Mouse (Mus musculus) brown adipose tissue, adult 24 weeks (tissue): Measurements from ENCODE around the gene Gm10192. TPM values are rescaled to one million over a fixed set of nuclear protein-coding genes. Genes with fewer than 3 reads are reported as not detected.
"Not testable (repeated sequence)": the region's sequence is repeated elsewhere in the genome, so short reads cannot be mapped to it uniquely, and the experiment has no call there.

Source experiments
- H3K27ac ChIP-seq: fragments of 200-500 bp; replicated peaks from 2 replicates; pipeline ENCODE4 v1.5.1; 2012; ENCODE audit warnings: low read depth, mild to moderate bottlenecking, low read length
- H3K4me1 ChIP-seq: fragments of 200-500 bp; 2 replicates; pipeline ENCODE4 v1.6.1; 2012; ENCODE audit warnings: low read length, mixed read lengths; ENCODE audit not compliant: control insufficient read depth, insufficient read depth, insufficient read length
- H3K4me3 ChIP-seq: fragments of 200-500 bp; 2 replicates; pipeline ENCODE4 v1.5.1; 2012; ENCODE audit warnings: low read depth, mild to moderate bottlenecking, low read length, moderate library complexity; ENCODE audit not compliant: insufficient read depth
- polyA plus RNA-seq: library from polyadenylated mRNA; stranded (reverse); fragments of >200 nt; gene quantifications from 2 replicates; pipeline ENCODE4 v1.2.4, GENCODE M21; 2012; ENCODE audit not compliant: missing spikeins, insufficient read depth, insufficient read length

Gene Gm10192
- not detected in 2 replicates for polyA plus RNA-seq

DNA sequence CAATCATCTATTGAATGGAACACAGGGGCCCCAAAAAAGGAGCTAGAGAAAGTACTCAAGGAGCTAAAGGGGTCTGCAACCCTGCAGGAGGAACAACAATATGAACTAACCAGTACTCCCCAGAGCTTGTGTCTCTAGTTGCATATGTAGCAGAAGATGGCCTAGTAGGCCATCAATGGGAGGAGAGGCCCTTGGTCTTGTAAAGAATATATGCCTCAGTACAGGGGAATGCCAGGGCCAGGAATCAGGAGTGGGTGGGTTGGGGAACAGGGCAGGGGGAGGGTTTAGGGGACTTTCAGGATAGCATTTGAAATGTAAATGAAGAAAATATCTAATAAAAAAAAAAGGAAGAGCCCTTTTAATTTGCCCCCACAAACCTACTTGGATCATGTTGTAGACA, at the start of gene Gm10192:
TSS of gene Gm10192 (minus strand) at position 101 of the 400 bp plus-strand sequence.
- not testable (repeated sequence) for H3K4me3 ChIP-seq, H3K4me1 ChIP-seq, H3K27ac ChIP-seq

DNA sequence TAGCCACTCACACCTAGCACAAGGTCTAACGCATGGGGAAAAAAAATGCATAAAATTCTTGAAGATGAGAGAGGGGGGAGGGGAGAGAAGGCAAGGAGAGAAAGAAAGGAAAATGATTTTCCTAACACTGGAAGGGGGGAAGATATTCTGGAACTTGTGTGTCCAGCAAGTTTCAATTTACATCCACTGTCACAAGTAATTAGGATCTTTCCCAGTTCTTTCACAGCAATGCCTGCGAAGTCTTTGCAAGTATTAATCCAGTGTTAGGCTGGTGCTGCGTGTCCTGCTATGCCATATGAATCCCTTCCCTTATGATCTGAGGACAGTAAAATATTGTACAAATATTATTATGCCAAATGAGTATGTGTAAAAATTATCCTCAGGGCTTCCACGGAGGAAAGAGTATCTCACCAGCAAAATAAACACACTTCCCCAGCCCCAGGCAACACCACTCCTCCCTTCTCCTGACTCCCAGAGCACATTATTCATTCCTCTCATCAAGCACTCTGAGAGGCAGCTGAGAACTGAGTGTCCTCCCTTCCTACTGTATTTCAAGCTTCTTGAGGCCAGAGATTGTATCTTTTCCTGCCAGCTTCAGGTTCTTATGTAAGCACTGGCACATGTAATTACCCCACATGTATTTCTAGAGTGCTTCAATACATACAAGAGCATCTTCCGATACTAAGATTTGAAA, 47.6 kb upstream of the Gm10192 start:
- Histone ChIP-seq H3K27ac (no peak overlapping the region), H3K4me1 (no peaks in the 10 kb centered on the region)

DNA sequence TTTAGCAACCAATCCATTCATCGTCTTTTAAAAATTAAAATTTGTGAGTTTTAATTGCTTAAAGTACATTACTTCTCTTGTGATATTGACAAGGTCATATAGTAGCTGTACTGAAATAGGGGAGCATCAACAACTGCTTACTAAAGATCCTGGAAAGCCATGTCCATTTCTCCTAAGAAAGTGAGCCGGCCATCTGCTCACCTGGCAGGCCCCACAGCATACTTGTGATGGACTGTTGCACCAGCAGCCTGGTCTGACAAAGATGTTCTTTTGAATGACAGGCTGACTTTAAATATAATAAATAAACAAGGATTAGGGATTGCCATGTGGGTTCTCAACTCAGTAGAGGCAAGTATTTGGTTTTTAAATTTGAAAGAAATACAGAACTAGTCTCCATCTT, 36.7 kb upstream of the Gm10192 start:
- H3K27ac ChIP-seq, result no peak overlapping the region
- H3K4me1 ChIP-seq, result no peaks in the 10 kb centered on the region
- no peak overlapping the region for H3K4me3 ChIP-seq

More for the DNA sequence above, 47.6 kb upstream of the Gm10192 start:
- no peak overlapping the region for H3K4me3 ChIP-seq

DNA sequence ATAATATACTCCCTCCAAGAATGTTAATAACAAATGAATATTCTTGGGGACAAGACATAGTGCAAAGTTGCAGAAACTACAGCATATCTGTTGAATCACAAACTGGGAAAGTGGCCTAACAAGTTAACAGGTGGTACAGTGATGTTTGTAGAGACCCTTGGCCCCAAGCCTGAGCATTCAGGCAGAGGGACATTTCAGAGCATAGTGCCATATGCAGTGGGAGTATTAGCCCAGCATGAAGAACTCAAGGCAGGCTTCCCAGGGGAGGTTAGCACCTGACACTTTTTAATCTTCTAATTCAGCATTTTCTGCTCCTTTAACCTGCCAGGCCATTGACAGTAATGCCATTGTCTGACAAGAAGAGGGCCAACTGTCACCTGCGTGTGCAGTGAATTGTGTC, 34.9 kb upstream of the Gm10192 start:
- H3K4me3 ChIP-seq, result no peak overlapping the region
- H3K27ac ChIP-seq, result no peak overlapping the region

DNA sequence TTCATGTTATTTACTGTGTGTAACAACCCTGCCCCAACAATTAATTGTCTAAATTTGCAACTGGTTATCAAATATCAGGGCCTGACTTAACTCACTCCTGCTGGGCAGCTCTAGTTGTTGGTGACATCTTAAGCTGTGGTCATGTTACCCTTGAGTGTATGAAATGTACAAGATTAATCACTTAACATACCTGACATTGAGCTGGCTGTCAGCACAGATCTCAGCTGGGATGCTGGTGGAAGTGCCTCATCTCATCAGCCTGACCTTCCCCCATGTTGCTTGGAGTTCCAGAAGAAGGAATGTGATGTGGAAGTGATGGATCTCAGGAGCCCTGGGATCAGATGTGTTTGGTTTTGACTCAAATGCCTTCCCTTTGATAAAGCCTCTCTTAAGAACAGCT, 29.5 kb upstream of the Gm10192 start:
- Histone ChIP-seq H3K27ac (no peak overlapping the region), H3K4me3 (no peak overlapping the region), H3K4me1 (no peaks in the 10 kb centered on the region)

More for the DNA sequence above, 34.9 kb upstream of the Gm10192 start:
- no peaks in the 10 kb centered on the region for H3K4me1 ChIP-seq

DNA sequence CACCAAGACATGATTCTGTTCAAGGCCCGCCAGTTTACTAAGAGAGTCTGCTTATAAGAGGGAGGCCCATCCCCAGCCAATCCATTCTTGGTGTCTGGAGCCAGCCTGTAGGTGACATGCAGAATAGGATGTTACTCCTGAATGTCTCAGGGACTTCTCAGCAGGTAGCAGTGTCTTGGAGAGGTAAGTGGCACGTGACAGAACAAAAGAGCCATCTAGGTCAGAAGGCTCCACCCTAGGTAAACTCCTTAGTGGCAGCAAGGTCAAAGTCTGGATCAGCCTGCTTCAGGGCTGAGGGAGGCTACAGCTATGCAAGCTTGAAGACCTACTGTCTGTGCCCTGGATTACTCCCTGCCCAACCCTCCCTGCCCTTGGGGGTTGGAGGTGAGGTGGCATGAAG, 20.0 kb upstream of the Gm10192 start:
- H3K27ac ChIP-seq, H3K4me3 ChIP-seq, H3K4me1 ChIP-seq: not testable (repeated sequence)

DNA sequence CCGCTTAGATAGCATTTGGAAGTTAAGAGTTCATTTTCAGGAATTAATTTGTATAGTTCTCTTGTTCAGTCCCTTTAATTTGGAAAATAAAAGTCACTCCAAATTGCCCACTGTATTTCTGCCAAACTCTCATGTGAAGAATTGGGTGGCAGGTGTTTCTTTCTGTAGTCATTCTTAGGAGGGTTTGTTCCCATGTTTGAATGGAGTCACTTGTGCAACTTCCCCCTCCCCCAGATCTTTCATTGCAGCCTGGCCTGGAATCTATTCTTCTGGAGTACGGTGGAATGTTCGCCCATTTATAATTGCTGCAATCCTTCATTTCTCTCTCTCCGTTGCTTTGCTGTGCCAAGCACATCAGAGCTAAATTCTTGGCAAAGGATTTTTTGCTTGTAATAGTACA, 10.2 kb upstream of the Gm10192 start:
- Histone ChIP-seq H3K4me1 (no peaks in the 10 kb centered on the region), H3K27ac (no peak overlapping the region), H3K4me3 (no peak overlapping the region)

DNA sequence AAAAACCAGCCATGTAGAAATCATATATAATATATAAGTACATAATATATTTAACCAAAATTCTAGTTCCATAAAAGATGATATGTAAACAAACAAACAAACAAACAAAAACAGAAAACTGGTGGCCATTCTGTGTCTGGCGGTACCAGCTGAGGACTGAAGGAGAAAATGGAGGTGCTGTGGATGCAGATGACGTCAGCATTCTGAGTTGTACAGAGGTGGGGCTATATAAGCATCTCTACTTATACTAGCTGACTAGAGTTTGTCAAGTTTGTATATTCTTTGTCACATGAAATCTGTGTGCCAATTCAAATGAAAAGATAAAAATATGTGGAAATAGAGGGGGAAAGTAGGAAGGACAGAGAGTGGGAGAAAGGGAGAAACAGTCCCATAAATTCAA, 9.6 kb upstream of the Gm10192 start:
- Histone ChIP-seq H3K27ac (no peak overlapping the region), H3K4me1 (no peaks in the 10 kb centered on the region), H3K4me3 (no peak overlapping the region)

DNA sequence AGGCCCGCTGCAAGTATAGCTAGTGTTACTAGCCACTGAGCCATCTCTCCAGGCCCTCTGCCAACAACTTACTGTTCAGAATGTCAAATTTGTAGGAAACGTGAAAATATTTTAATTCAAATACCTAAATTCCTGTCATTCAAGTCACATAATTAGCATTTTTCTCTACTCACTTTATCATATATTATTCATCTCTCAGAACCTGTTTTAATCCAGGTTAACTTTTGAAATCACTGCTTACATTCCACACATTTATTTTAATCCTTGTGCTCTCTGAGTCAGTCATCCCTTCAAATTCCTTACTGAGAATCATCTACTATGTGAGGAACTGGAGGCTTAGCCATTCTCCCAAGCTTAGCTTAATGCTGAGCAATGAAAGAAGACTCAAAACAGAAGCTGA, 2.6 kb downstream of the Gm10192 start:
- no peak overlapping the region for H3K4me3 ChIP-seq
- H3K4me1 ChIP-seq, result no peaks in the 10 kb centered on the region
- H3K27ac ChIP-seq, result no peak overlapping the region

DNA sequence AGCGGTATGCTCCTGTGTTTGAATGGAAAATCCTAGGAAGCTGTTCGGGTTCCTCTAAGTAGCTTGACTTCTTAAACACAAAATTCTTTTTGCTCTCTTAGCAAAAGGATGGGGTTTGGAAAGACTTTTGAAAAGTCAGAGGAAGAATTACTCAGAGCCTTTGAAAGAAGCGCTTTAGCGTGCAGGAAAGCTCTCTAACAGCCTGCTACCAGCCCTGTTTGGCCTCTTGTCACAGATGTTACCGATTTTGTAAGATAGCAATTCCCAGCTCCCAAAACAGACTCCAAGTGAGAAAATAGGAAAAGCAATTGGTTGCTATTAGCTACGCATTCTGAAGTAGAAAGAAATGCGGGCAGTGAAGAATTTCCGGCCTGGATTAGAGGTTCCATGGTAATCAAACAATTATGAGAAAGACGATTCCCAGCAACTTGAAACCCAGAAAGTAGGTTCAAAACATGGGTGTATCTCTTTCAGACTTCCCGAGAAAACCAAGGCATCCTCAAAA, 26.1 kb downstream of the Gm10192 start:
- Histone ChIP-seq H3K4me1 (no peaks in the 10 kb centered on the region), H3K27ac (no peak overlapping the region), H3K4me3 (no peak overlapping the region)

DNA sequence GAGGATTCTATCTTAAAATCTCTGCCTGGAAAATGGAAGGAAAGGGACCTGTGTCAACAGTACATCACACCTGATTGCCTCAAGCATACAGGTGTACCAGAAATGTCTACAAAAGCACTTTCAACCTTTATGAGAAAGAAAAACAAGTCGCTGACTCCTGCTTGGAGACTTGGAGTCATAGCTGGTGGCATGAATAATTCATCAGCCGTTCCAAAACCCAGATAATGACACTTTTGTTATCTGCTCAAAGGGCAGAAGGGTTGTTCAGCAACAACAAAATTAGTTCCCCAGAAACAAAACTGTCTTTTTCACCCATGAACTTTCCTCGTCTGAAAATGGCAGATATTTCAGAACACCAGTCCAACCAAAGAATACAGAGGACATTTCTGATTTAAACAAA, 26.9 kb downstream of the Gm10192 start:
- Histone ChIP-seq H3K27ac (no peak overlapping the region), H3K4me1 (no peaks in the 10 kb centered on the region), H3K4me3 (no peak overlapping the region)

DNA sequence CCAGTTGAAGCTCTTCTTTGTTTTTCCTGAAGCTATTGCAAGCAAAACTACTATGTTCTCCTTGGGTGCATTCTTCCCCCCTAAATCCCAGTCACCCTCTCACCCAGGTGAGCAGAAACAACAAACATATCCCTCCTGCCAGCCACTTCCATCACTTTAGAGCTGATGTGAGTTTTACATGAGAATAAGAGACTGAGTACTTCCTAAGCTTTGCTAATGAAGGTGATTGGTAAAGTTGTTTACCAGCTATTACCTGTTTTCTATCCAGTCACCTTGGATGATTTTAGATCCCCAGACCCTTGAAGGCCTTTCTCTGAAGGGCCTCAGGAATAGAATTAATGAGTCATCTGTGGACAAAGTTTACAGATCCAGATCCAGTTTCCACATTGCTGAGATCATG, 29.4 kb downstream of the Gm10192 start:
- H3K4me1 ChIP-seq, result no peaks in the 10 kb centered on the region
- H3K4me3 ChIP-seq, result no peak overlapping the region
- no peak overlapping the region for H3K27ac ChIP-seq

DNA sequence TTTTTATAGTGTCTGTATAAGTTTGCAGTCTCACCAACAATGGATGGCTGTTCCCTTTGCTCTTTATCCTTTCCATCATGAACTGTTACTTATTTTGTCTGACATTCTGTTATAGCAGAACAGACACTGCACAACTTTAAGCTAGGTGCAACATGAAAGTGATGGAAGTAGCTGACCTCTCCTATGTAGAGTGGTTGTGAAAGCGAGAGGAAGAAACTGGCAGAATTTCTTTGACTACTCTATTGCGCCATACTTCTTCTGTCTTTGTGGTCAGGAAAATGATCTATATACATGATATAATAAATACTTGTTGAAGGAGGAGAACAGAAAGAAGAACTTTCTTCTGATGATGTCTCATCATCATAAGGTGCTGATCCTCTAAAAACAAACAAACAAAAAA, 40.5 kb downstream of the Gm10192 start:
- Histone ChIP-seq H3K27ac (no peak overlapping the region), H3K4me1 (no peaks in the 10 kb centered on the region), H3K4me3 (no peak overlapping the region)
